Mouse (Mus musculus) kidney, embryonic 14.5 days (tissue): ENCODE results near the gene Mei1. TPM values are rescaled to one million over a fixed set of nuclear protein-coding genes. Genes with fewer than 3 reads are reported as not detected.

Experiments
- ATAC-seq: fragments of 200-750 bp; cut with Nextera tagmentation; 2 replicates; pipeline ENCODE4 v1.8.0; 2017; ENCODE audit warnings: moderate number of reproducible peaks, mild to moderate bottlenecking, moderate TSS enrichment, moderate library complexity; ENCODE audit not compliant: low FRiP score, low TSS enrichment
- H3K27ac ChIP-seq: fragments of 300-500 bp; sonication (generic); 2 replicates; pipeline ENCODE4 v1.5.1; 2014; ENCODE audit warnings: low read depth, mild to moderate bottlenecking, low read length, moderate library complexity, mixed read lengths
- H3K27me3 ChIP-seq: fragments of 300-500 bp; sonication (generic); 2 replicates; pipeline ENCODE4 v1.6.1; 2014; ENCODE audit warnings: mild to moderate bottlenecking, low read length; ENCODE audit not compliant: control insufficient read depth, insufficient read depth
- H3K36me3 ChIP-seq: fragments of 300-500 bp; sonication (generic); 2 replicates; pipeline ENCODE4 v1.6.1; 2014; ENCODE audit warnings: low read length, mixed read lengths; ENCODE audit not compliant: control insufficient read depth, insufficient read depth
- H3K4me1 ChIP-seq: fragments of 300-500 bp; sonication (generic); 2 replicates; pipeline ENCODE4 v1.6.1; 2014; ENCODE audit warnings: low read length, mixed read lengths; ENCODE audit not compliant: control insufficient read depth, insufficient read depth
- H3K4me2 ChIP-seq: fragments of 300-500 bp; sonication (generic); replicated peaks from 2 replicates; pipeline ENCODE4 v1.6.1; 2014; ENCODE audit warnings: low read depth, mild to moderate bottlenecking, low read length
- H3K4me3 ChIP-seq: fragments of 300-500 bp; sonication (generic); 2 replicates; pipeline ENCODE4 v1.5.1; 2014; ENCODE audit warnings: mild to moderate bottlenecking, low read length
- H3K9ac ChIP-seq: fragments of 300-500 bp; sonication (generic); 2 replicates; pipeline ENCODE4 v1.6.1; 2014; ENCODE audit warnings: low read depth, mild to moderate bottlenecking, low read length, moderate library complexity
- H3K9me3 ChIP-seq: fragments of 300-500 bp; sonication (generic); 2 replicates; pipeline ENCODE4 v1.6.1; 2016; ENCODE audit warnings: low read length; ENCODE audit not compliant: control insufficient read depth
- WGBS: fragments of 180-500 bp; shearing (Covaris S2); extraction: QIAGEN DNeasy Blood & Tissue Kit; methylation state at CpG from one replicate; pipeline ENCODE4 v1.1.7; 2014; 5-methylcytosine and 5-hydroxymethylcytosine counted together
- polyA plus RNA-seq: library from polyadenylated mRNA; unstranded; fragments of >200 nt; fragmentation: Nextera tagmentation; extraction: Ambion mirVana; gene quantifications from 2 replicates; pipeline ENCODE4 v1.2.1, GENCODE M21; 2014

Gene Mei1
- polyA plus RNA-seq, 1 experiment from 2014 or later = not detected

DNA sequence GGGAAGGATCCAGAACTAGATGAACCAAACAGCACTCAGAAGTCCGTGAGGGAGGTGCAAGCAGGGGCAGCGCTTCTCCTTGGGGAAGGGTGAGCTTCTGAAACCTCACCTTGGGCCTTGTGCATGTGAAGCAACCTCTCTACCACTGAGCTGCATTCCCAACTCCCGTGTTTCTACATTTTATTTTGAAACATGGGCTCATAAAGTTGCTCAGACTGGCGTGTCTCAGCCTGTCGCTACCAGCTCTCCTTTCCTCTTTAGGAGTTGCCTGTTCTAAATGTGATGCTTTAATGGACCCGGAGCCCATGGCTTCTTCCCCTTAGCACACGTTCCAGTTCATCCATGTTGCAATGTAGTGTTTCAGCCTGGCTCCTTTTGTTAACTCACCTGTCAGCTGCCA lies 82.6 kb downstream of the Mei1 start:
- Histone ChIP-seq H3K36me3 (peaks cover 5% of the 10 kb centered on the region), H3K9me3 (no peaks in the 10 kb centered on the region), H3K4me3 (no peak overlapping the region), H3K27ac (no peak overlapping the region), H3K4me2 (no peak overlapping the region), H3K4me1 (peaks cover 18% of the 10 kb centered on the region), H3K9ac (no peak overlapping the region), H3K27me3 (no peaks in the 10 kb centered on the region)
- 78% methylated on average over 7 of the region's 7 CpGs for WGBS
- no peak for ATAC-seq

DNA sequence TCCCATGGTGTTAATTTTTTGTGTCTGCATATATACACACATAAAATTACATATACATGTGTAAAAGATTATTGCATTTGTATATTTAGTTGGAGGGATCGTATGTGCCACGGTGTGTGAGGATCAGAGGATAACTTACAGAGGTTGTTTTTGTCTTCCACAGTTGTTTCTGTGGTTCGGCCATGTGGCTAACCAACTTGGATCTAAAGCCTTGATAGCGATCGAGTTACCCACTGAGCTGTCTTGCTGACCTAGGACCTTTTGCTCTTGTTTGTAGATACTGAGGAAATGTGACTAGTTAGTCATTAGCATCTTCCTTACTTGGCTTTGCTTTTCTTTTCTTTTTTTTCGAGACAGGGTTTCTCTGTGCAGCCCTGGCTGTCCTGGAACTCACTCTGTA lies 86.5 kb downstream of the Mei1 start:
- Histone ChIP-seq H3K27ac (no peak overlapping the region), H3K9ac (no peak overlapping the region), H3K4me1 (peaks cover 29% of the 10 kb centered on the region), H3K4me2 (no peak overlapping the region), H3K4me3 (no peak overlapping the region), H3K9me3 (no peaks in the 10 kb centered on the region), H3K36me3 (no peaks in the 10 kb centered on the region), H3K27me3 (no peaks in the 10 kb centered on the region)
- no peak for ATAC-seq
- 96% methylated on average over 6 of the region's 6 CpGs for WGBS

DNA sequence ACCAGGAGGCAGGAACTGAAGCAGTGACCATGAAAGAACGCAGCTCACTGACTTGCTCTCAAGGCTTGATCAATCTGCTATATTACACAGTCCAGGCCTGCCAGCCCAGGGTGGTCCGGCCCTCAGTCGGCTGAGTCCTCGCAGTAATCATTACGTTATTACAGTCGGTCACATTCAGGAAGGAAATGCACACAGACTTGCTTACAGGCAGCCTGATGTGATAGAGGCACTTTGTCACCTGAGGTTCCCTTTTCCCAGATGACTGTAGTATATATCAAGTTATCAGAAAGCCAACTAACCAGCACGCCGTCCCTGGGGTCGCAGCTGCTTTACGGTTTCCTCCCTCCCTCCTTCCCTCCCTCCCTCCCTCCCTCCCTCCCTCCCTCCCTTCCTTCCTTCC lies 87.1 kb downstream of the Mei1 start:
- Histone ChIP-seq H3K4me2 (no peak overlapping the region), H3K27me3 (no peaks in the 10 kb centered on the region), H3K36me3 (no peaks in the 10 kb centered on the region), H3K9me3 (no peaks in the 10 kb centered on the region), H3K9ac (no peak overlapping the region), H3K4me3 (no peak overlapping the region), H3K4me1 (peaks cover 31% of the 10 kb centered on the region), H3K27ac (no peak overlapping the region)
- 70% methylated on average over 10 of the region's 10 CpGs for WGBS
- ATAC-seq = no peak

DNA sequence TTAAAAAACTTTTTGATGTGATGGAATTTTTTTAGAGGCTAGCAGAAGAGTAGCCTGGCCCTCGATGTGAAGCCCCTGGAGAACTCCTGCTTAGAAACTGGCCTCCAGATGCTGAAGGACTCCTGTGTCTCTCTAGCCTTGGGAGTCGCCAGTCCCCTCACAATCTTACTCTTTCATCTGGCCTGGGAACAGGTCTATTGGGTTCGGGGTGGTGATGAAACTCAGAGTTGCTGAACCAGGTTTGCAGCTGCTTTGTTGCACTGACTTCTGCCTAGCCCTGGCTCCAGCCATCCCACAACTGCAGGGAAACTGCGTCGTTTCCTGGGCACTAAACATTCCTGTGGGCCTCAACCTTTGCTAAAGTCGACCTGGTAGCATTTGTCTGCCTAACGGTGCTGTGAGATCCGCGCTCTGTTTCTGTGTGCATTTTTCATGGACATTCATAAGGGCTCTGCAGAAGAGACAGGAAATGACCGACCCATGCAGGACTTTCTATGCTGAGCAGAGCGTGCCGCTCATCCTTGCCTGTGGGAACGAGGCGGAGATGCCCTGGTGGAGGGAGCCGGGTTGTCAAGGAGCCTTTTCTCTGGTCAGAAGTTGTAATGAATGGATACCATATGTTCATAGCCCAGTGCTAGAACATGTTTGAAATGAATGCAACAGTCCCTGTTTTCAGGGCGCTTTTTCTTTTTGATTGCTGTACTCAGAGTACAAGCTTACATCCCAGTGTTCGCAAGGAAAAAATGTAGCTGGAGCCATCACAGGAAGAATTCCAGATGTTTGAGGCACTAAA lies 88.6 kb downstream of the Mei1 start:
- H3K27ac ChIP-seq = peak overlapping the region; percentile 60; the same call in 1 of the 2 replicates
- H3K9ac ChIP-seq = peak overlapping the region; percentile 24; the same call in 1 of the 2 replicates
- H3K27me3 ChIP-seq = no peaks in the 10 kb centered on the region
- WGBS = 38% methylated on average over 17 of the region's 17 CpGs
- H3K4me2 ChIP-seq = no peak overlapping the region
- ATAC-seq = no peak
- H3K9me3 ChIP-seq = no peaks in the 10 kb centered on the region
- no peak overlapping the region for H3K4me3 ChIP-seq
- H3K36me3 ChIP-seq = no peaks in the 10 kb centered on the region
- H3K4me1 ChIP-seq = peaks cover 31% of the 10 kb centered on the region

DNA sequence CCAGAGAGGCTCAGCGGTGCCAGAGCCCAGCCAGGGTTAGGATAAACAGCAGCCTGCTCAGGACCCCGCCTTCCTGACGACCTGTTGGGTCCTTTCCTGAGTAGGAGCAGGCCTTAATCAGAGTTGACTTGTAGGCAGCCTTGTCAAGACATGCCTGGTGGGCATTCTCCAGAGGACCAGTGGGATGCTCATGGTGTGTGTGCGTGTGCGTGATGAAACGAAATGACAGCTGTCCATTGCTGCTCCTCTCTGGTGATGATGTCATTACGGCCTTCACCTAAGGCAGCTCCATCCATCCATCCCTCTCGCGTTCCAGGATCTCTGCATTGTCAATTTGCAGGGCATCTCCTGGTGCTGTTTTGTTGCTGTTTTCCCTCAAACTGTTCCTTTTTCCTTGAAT lies 89.7 kb downstream of the Mei1 start:
- whole genome bisulfite sequencing = 80% methylated on average over 9 of the region's 9 CpGs
- no peaks in the 10 kb centered on the region for H3K27me3 ChIP-seq
- no peak overlapping the region for H3K4me2 ChIP-seq
- ATAC-seq = no peak
- no peak overlapping the region for H3K27ac ChIP-seq
- no peak overlapping the region for H3K4me3 ChIP-seq
- H3K36me3 ChIP-seq = no peaks in the 10 kb centered on the region
- H3K4me1 ChIP-seq = peaks cover 33% of the 10 kb centered on the region
- H3K9ac ChIP-seq = no peak overlapping the region
- H3K9me3 ChIP-seq = no peaks in the 10 kb centered on the region

DNA sequence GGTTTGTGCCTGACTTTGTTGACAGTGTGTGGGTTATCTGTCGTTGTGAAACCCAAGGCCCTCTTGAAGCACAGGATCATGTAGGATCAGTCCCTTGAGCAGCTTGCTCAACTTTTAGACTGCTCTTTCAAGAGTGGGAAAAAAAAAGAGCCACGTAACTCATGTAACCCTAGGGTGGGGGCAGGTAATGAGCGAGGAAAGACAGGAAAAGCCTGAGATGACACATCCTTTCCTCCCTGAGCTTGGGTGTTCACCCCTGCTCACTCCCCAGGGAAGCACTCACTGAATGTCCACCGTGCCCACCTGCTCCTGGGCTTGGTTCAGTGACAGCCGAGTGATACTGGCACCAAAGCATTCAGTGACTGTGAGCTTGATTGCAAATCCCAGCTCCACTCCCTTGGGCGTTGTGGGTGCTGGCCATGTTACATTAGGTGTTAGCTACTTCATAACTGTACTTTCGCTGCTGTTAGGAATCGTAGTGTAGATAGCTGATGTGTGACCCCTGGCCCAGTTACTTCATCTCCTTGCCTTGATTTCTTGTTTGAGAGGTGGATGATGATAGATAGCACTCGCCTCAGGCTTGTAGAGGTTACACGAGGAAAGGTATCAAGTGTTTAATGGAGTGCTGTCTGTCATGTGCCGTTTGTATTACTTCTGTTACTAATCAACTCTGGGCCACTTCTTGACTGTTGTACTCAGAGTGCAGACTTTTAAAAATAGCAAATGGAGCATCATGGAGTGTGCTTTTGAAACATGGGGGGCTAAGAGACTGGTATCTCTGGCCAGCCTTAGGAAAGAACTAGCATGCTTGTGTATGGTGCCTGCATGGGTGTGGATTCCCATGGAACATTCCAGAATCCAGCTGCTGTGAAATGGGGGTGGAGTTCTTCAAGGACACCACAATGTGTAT lies 91.2 kb downstream of the Mei1 start:
- Histone ChIP-seq H3K27me3 (no peaks in the 10 kb centered on the region), H3K4me1 (peaks cover 42% of the 10 kb centered on the region), H3K9ac (no peak overlapping the region), H3K27ac (no peak overlapping the region), H3K36me3 (no peaks in the 10 kb centered on the region), H3K4me3 (no peak overlapping the region), H3K4me2 (no peak overlapping the region), H3K9me3 (no peaks in the 10 kb centered on the region)
- 69% methylated on average over 11 of the region's 11 CpGs for WGBS
- ATAC-seq = no peak

DNA sequence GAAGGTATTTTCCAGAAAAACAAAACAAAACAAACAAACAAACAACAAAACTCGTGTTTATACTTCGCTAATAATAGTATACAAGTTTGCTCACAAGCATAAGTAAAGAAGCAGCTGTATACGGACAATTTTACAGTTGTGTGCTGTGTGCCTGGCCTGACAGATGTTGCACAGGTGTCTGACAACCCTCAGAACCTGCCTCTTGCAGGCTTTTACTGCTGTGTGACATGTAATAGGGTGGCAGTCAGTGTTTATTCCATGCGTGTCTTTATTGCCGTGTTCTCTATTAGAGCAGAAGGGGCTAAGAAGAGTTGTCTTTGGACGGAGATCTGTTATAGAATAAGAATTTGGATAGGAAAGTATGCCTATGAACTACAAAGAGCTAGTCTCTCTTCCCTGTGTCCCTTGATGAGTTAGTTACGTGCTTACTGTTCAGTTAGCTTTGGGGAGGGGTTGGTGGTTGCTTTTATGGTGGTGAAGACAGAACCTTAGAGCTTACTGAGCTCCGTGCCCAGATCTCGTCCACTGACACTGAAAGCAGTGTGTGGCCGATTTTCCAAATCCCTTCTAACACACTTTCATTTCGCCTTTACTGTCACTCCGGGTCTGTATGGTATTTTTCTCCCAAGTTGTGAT lies 92.3 kb downstream of the Mei1 start:
- 87% methylated on average over 12 of the region's 12 CpGs for WGBS
- H3K36me3 ChIP-seq = no peaks in the 10 kb centered on the region
- H3K9me3 ChIP-seq = no peaks in the 10 kb centered on the region
- no peak for ATAC-seq
- H3K9ac ChIP-seq = no peak overlapping the region
- no peak overlapping the region for H3K4me2 ChIP-seq
- no peaks in the 10 kb centered on the region for H3K27me3 ChIP-seq
- H3K27ac ChIP-seq = no peak overlapping the region
- no peak overlapping the region for H3K4me3 ChIP-seq
- H3K4me1 ChIP-seq = peaks cover 53% of the 10 kb centered on the region

DNA sequence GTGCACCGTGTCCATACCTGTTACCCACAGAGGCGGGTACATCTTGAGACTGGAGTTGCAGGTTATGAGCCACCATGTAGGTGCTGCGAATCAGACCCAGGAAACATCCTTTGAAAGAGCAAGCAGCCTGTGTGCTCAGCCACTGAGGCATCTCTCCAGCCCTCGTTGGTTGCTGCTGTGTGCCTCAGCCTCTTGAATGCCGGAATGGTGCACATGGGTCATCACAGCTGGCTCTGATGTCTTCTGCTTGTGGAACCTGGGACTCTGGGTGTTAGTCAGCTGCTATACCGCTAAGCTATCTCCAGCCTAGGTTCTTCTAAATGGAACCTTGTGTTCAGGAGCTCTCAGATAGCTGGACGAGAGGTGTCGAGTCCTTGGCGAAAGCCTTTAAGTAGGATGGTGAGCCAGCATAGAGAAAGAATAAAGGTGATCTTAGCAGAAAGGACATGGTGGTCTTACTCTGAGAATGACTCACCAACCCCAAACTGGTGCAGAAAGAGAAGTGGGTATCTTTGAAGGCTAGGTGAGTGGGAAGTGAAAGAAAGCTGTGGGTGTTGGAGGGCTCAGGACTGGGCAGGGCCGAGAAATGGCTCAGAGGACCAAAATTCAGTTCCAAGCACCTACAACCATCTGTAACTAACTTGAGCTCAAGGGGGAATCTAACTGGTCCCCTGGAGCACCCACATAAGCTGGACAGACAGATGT lies 93.7 kb downstream of the Mei1 start:
- 85% methylated on average over 10 of the region's 10 CpGs for WGBS
- ATAC-seq = no peak
- Histone ChIP-seq H3K4me2 (no peak overlapping the region), H3K4me1 (peaks cover 61% of the 10 kb centered on the region), H3K27ac (peak overlapping the region; percentile 37; the same call in 1 of the 2 replicates), H3K36me3 (no peaks in the 10 kb centered on the region), H3K9ac (no peak overlapping the region), H3K4me3 (no peak overlapping the region), H3K27me3 (no peaks in the 10 kb centered on the region), H3K9me3 (no peaks in the 10 kb centered on the region)
